Mouse (Mus musculus): Measurements from ENCODE around the gene Mfrp. TPM values are rescaled to one million over a fixed set of nuclear protein-coding genes. Genes with fewer than 3 reads are reported as not detected.

Gene Mfrp
- total and polyA plus RNA-seq, 2 experiments from 2014 or later = 0.13 to 0.67 TPM

GRCm38 (mm10) chr9:44144718-44145060, 43.2 kb downstream of the Mfrp start:
- DNase-seq = no peak
- Histone ChIP-seq H3K9ac (no peak overlapping the region), H3K27ac (ENCODE audit: low read depth, low read length) (no peak overlapping the region), H3K9me3 (ENCODE audit: low read length) (no peaks in the 10 kb centered on the region), H3K4me3 (ENCODE audit: low read depth, low read length) (no peak overlapping the region), H3K27me3 (ENCODE audit: insufficient read depth, low read length) (no peaks in the 10 kb centered on the region), H3K36me3 (ENCODE audit: insufficient read depth) (peaks cover 29% of the 10 kb centered on the region), H3K4me2 (ENCODE audit: low read depth) (no peak overlapping the region), H3K4me1 (ENCODE audit: insufficient read depth) (no peaks in the 10 kb centered on the region)
- TF ChIP-seq CTCF (IDR thresholded peaks at IDR 0.05; ENCODE audit: low read depth) = no peak
- ATAC-seq = no peak

GRCm38 (mm10) chr9:44147290-44147689, 45.8 kb downstream of the Mfrp start:
- Histone ChIP-seq H3K36me3 (ENCODE audit: insufficient read depth) (peaks cover 39% of the 10 kb centered on the region), H3K4me3 (ENCODE audit: low read depth, low read length) (no peak overlapping the region), H3K27ac (ENCODE audit: low read depth, low read length) (no peak overlapping the region), H3K9ac (no peak overlapping the region), H3K4me1 (ENCODE audit: insufficient read depth) (no peaks in the 10 kb centered on the region), H3K27me3 (ENCODE audit: insufficient read depth, low read length) (no peaks in the 10 kb centered on the region), H3K4me2 (ENCODE audit: low read depth) (no peak overlapping the region), H3K9me3 (ENCODE audit: low read length) (no peaks in the 10 kb centered on the region)
- no peak for ATAC-seq
- 52% methylated on average over 3 of the region's 3 CpGs for WGBS
- peak; percentile 57 for TF ChIP-seq CTCF (IDR thresholded peaks at IDR 0.05; ENCODE audit: low read depth)
- DNase-seq = peak; percentile 19

Other genes with a start within 250 kb of the Mfrp start
- 31.6 and 37.6 TPM in 2 replicates for gene Thy1, start 58.3 kb upstream of the Mfrp start, total RNA-seq (2014; rRNA removed)
- 18.4 and 23.2 TPM in 2 replicates for gene Thy1, start 58.3 kb upstream of the Mfrp start, polyA plus RNA-seq (2015; fragmentation: Nextera tagmentation; extraction: Ambion mirVana)
- gene Usp2, start 34.7 kb upstream of the Mfrp start, total RNA-seq (2014; rRNA removed) = 10.5 and 16.6 TPM in 2 replicates
- gene Usp2, start 34.7 kb upstream of the Mfrp start, polyA plus RNA-seq (2015; fragmentation: Nextera tagmentation; extraction: Ambion mirVana) = 14.9 and 20.2 TPM in 2 replicates
- 17.3 and 18.4 TPM in 2 replicates for gene C1qtnf5, start 5.5 kb downstream of the Mfrp start, total RNA-seq (2014; rRNA removed)
- gene C1qtnf5, start 5.5 kb downstream of the Mfrp start, polyA plus RNA-seq (2015; fragmentation: Nextera tagmentation; extraction: Ambion mirVana) = 8.7 and 9.3 TPM in 2 replicates
- 0.81 TPM in 1 of 2 replicates, not detected in the other for gene Gm49380, start 11.8 kb downstream of the Mfrp start, total RNA-seq (2014; rRNA removed)
- gene Gm49380, start 11.8 kb downstream of the Mfrp start, polyA plus RNA-seq (2015; fragmentation: Nextera tagmentation; extraction: Ambion mirVana) = 0.11 TPM in 1 of 2 replicates, not detected in the other
- gene Rnf26, start 11.8 kb downstream of the Mfrp start, total RNA-seq (2014; rRNA removed) = 11.0 and 16.0 TPM in 2 replicates
- 36.8 and 38.8 TPM in 2 replicates for gene Rnf26, start 11.8 kb downstream of the Mfrp start, polyA plus RNA-seq (2015; fragmentation: Nextera tagmentation; extraction: Ambion mirVana)
- gene Mcam, start 32.7 kb downstream of the Mfrp start, total RNA-seq (2014; rRNA removed) = 12.2 and 21.1 TPM in 2 replicates
- gene Mcam, start 32.7 kb downstream of the Mfrp start, polyA plus RNA-seq (2015; fragmentation: Nextera tagmentation; extraction: Ambion mirVana) = 5.0 and 6.0 TPM in 2 replicates
- gene Cbl, start 132.3 kb downstream of the Mfrp start, total RNA-seq (2014; rRNA removed) = 16.0 and 24.4 TPM in 2 replicates
- 6.8 and 14.4 TPM in 2 replicates for gene Cbl, start 132.3 kb downstream of the Mfrp start, polyA plus RNA-seq (2015; fragmentation: Nextera tagmentation; extraction: Ambion mirVana)
- gene Ccdc153, start 138.9 kb downstream of the Mfrp start, total RNA-seq (2014; rRNA removed) = 3.5 and 7.8 TPM in 2 replicates
- 5.0 and 7.0 TPM in 2 replicates for gene Ccdc153, start 138.9 kb downstream of the Mfrp start, polyA plus RNA-seq (2015; fragmentation: Nextera tagmentation; extraction: Ambion mirVana)
- 0.33 and 1.0 TPM in 2 replicates for gene Pdzd3, start 149.7 kb downstream of the Mfrp start, total RNA-seq (2014; rRNA removed)
- gene Pdzd3, start 149.7 kb downstream of the Mfrp start, polyA plus RNA-seq (2015; fragmentation: Nextera tagmentation; extraction: Ambion mirVana) = 0.43 and 1.0 TPM in 2 replicates
- gene Nlrx1, start 166.9 kb downstream of the Mfrp start, total RNA-seq (2014; rRNA removed) = 5.8 and 5.9 TPM in 2 replicates
- gene Nlrx1, start 166.9 kb downstream of the Mfrp start, polyA plus RNA-seq (2015; fragmentation: Nextera tagmentation; extraction: Ambion mirVana) = 5.7 and 7.1 TPM in 2 replicates
- gene Abcg4, start 186.9 kb downstream of the Mfrp start, total RNA-seq (2014; rRNA removed) = 30.6 and 45.2 TPM in 2 replicates
- gene Abcg4, start 186.9 kb downstream of the Mfrp start, polyA plus RNA-seq (2015; fragmentation: Nextera tagmentation; extraction: Ambion mirVana) = 15.2 and 20.4 TPM in 2 replicates
- gene Hinfp, start 203.9 kb downstream of the Mfrp start, total RNA-seq (2014; rRNA removed) = 24.4 and 29.5 TPM in 2 replicates
- 10.7 and 14.2 TPM in 2 replicates for gene Hinfp, start 203.9 kb downstream of the Mfrp start, polyA plus RNA-seq (2015; fragmentation: Nextera tagmentation; extraction: Ambion mirVana)
- 42.9 and 54.2 TPM in 2 replicates for gene C2cd2l, start 218.6 kb downstream of the Mfrp start, total RNA-seq (2014; rRNA removed)
- 26.2 and 33.2 TPM in 2 replicates for gene C2cd2l, start 218.6 kb downstream of the Mfrp start, polyA plus RNA-seq (2015; fragmentation: Nextera tagmentation; extraction: Ambion mirVana)
- 17.7 and 18.3 TPM in 2 replicates for gene Dpagt1, start 224.3 kb downstream of the Mfrp start, total RNA-seq (2014; rRNA removed)
- 30.1 and 30.6 TPM in 2 replicates for gene Dpagt1, start 224.3 kb downstream of the Mfrp start, polyA plus RNA-seq (2015; fragmentation: Nextera tagmentation; extraction: Ambion mirVana)
- gene H2afx, start 233.0 kb downstream of the Mfrp start, total RNA-seq (2014; rRNA removed) = 97.8 and 109 TPM in 2 replicates
- 143 and 149 TPM in 2 replicates for gene H2afx, start 233.0 kb downstream of the Mfrp start, polyA plus RNA-seq (2015; fragmentation: Nextera tagmentation; extraction: Ambion mirVana)
- 38.1 and 38.6 TPM in 2 replicates for gene Hmbs, start 242.5 kb downstream of the Mfrp start, total RNA-seq (2014; rRNA removed)
- gene Hmbs, start 242.5 kb downstream of the Mfrp start, polyA plus RNA-seq (2015; fragmentation: Nextera tagmentation; extraction: Ambion mirVana) = 53.3 and 55.0 TPM in 2 replicates

All from forebrain, postnatal 0 days (tissue).